Mouse (Mus musculus) limb, embryonic 10.5 days (tissue): ENCODE measurements around the gene Ankfn1. TPM values are rescaled to one million over a fixed set of nuclear protein-coding genes. Genes with fewer than 3 reads are reported as not detected.

Experiments
- DNase-seq: peaks from one replicate; pipeline ENCODE4 v3.0.0-alpha.2; 2017; ENCODE audit warnings: low spot score
- H3K27ac ChIP-seq: fragments of 300-500 bp; sonication (generic); 2 replicates; pipeline ENCODE4 v1.5.1; 2016; ENCODE audit warnings: mild to moderate bottlenecking
- H3K27me3 ChIP-seq: fragments of 300-500 bp; sonication (generic); 2 replicates; pipeline ENCODE4 v1.6.1; 2016; ENCODE audit warnings: low read depth, mild to moderate bottlenecking; ENCODE audit not compliant: poor library complexity, severe bottlenecking
- H3K36me3 ChIP-seq: fragments of 300-500 bp; sonication (generic); 2 replicates; pipeline ENCODE4 v1.6.1; 2016; ENCODE audit warnings: mild to moderate bottlenecking, moderate library complexity
- H3K4me1 ChIP-seq: fragments of 300-500 bp; sonication (generic); 2 replicates; pipeline ENCODE4 v1.6.1; 2016
- H3K4me3 ChIP-seq: fragments of 300-500 bp; sonication (generic); 2 replicates; pipeline ENCODE4 v1.5.1; 2016; ENCODE audit warnings: mild to moderate bottlenecking, moderate library complexity
- H3K9me3 ChIP-seq: fragments of 300-500 bp; sonication (generic); replicated peaks from 2 replicates; pipeline ENCODE4 v1.6.1; 2016; ENCODE audit warnings: mild to moderate bottlenecking
- WGBS: fragments of 180-500 bp; shearing (Covaris S2); methylation state at CpG from one replicate; pipeline ENCODE4 v1.1.7; 2016; 5-methylcytosine and 5-hydroxymethylcytosine counted together
- polyA plus RNA-seq: library from polyadenylated mRNA; unstranded; fragments of >200 nt; fragmentation: Nextera tagmentation; extraction: Ambion mirVana; gene quantifications from 2 replicates; pipeline ENCODE4 v1.2.1, GENCODE M21; 2016

The Ankfn1 gene
- polyA plus RNA-seq, 1 experiment from 2014 or later: not detected

DNA sequence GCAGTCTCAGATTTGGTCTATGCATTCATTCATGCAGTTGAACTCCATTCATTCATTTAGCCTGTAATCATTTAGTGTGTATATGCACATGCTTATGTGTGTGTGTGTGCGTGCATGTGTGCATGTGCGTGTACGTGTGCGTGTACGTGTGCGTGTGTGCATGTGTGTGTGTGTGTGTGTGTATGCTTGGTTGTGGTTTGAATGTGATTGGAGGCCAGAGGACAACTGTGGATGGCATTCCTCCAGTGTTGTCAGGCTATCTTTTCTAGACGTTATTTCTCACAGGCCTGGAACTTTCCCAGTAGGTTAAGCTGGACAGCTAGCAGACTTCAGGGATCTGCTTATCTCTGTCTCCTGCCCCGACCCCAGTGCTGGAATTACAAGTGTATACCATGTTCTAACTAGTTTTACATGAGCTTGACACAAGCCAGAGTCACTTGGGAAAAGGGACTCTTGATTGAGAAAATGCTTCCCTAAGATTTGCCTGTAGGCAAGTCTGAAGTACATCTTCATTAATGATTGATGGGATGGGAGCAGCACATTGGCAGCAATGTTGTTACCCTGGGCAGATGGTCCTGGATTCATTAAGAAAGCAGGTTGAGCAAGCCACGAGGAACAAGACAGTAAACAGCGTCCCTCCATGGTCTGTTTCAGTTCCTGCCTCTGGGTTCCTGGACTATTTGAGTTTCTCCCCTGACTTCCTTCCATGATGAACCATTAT lies 43.3 kb downstream of the Ankfn1 start:
- DNase-seq: no peak
- WGBS: 86% methylated on average over 10 of the region's 10 CpGs

DNA sequence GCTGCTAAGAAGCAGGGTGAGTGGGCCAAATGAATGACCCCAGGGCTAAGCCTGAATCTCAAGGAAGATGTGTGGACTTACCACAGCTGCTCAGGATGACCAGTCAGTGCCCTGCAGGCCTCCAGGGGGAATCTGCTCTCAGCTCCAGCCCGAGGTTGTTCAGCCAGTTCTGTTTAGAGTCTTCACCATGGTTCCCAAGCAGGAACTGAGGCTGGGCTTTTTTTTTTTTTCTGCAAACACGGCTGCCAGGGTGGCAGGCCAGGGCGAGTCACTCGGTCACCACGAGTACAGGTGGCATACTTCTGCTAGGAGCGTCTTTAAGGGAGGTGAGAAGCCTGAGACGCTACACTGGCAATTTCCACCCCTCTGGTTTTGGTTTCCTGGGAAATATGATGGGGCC lies 43.9 kb downstream of the Ankfn1 start:
- Histone ChIP-seq H3K27me3 (no peaks in the 10 kb centered on the region), H3K36me3 (no peaks in the 10 kb centered on the region), H3K4me1 (no peaks in the 10 kb centered on the region), H3K27ac (no peak overlapping the region), H3K9me3 (no peaks in the 10 kb centered on the region), H3K4me3 (no peak overlapping the region)
- no peak for DNase-seq
- WGBS: 83% methylated on average over 7 of the region's 7 CpGs

More for the DNA sequence above, 43.3 kb downstream of the Ankfn1 start:
- Histone ChIP-seq H3K4me1 (no peaks in the 10 kb centered on the region), H3K4me3 (no peak overlapping the region), H3K36me3 (no peaks in the 10 kb centered on the region), H3K9me3 (no peaks in the 10 kb centered on the region), H3K27ac (no peak overlapping the region), H3K27me3 (no peaks in the 10 kb centered on the region)

DNA sequence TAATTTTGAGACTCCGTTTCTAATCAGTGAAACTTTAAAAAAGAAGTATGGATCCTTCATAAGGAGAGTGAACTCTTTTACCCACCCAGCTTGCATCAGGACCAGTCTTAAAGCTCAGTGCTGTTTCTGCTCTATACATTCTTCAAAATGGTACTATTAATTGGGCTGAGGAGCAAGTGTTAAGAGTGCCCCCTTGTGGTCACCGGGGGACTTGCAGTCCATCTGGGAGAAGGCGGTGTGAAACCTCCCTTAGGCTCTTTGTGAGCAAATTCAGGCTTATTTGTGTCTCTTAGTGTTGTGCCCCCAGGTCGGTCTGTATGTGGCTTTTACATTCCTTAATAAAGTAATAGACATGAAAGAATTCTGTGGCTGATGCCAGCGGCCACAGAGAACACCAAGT lies 56.6 kb downstream of the Ankfn1 start:
- Histone ChIP-seq H3K4me1 (no peaks in the 10 kb centered on the region), H3K27me3 (peaks cover 8% of the 10 kb centered on the region; the same call in 1 of the 2 replicates), H3K36me3 (no peaks in the 10 kb centered on the region), H3K4me3 (no peak overlapping the region), H3K27ac (no peak overlapping the region), H3K9me3 (no peaks in the 10 kb centered on the region)
- peak; percentile 87 for DNase-seq
- 20% methylated on average over 5 of the region's 5 CpGs for WGBS

DNA sequence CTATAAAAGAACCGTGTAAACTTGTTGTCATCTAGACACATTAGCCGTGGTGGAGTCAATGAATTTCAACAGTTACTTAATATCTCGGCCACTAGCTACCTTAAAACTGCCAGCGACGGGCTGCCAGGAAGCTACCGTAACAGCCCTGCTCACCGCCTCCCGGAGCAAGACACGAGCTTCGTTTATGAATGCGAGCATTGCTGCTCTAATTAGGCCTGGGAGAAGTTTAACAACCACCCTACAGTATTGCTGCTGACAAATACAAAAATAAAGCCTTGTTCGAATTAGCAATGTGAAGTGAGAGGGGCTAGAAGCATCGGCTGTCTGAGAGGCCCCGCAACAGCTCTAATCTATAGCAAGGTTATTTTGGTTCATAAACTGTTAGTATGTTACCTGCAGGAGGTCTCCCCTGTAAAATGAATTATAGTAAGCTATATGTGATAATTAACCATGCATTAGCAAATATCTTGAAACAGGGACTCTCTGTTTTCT lies 58.9 kb downstream of the Ankfn1 start:
- H3K4me1 ChIP-seq: no peaks in the 10 kb centered on the region
- no peak overlapping the region for H3K27ac ChIP-seq
- WGBS: 82% methylated on average over 14 of the region's 14 CpGs
- H3K9me3 ChIP-seq: no peaks in the 10 kb centered on the region
- H3K27me3 ChIP-seq: peaks cover 8% of the 10 kb centered on the region; the same call in 1 of the 2 replicates
- H3K4me3 ChIP-seq: no peak overlapping the region
- no peak for DNase-seq
- no peaks in the 10 kb centered on the region for H3K36me3 ChIP-seq

DNA sequence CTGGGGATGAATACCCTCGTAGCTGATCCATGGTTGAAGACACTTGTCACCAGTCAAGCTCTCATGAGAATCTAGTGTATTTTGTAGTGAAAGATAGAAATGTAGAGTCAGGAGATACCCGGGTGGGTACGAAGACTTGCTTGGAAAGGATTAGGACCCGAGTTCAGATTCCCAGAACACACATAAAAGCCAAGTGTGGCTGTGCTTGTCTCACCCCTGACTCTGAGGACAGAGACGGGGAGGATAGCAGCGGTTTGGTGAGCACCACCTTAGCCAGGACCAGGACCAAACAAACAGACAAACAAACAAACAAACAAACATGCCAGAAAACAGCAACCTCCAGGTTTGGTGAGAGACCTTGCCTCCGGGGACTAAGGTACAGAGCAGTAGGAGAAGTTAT lies 61.1 kb downstream of the Ankfn1 start:
- H3K4me3 ChIP-seq: no peak overlapping the region
- 90% methylated on average over 7 of the region's 7 CpGs for WGBS
- no peaks in the 10 kb centered on the region for H3K9me3 ChIP-seq
- H3K36me3 ChIP-seq: no peaks in the 10 kb centered on the region
- peaks cover 8% of the 10 kb centered on the region; the same call in 1 of the 2 replicates for H3K27me3 ChIP-seq
- H3K4me1 ChIP-seq: no peaks in the 10 kb centered on the region
- no peak for DNase-seq
- no peak overlapping the region for H3K27ac ChIP-seq

DNA sequence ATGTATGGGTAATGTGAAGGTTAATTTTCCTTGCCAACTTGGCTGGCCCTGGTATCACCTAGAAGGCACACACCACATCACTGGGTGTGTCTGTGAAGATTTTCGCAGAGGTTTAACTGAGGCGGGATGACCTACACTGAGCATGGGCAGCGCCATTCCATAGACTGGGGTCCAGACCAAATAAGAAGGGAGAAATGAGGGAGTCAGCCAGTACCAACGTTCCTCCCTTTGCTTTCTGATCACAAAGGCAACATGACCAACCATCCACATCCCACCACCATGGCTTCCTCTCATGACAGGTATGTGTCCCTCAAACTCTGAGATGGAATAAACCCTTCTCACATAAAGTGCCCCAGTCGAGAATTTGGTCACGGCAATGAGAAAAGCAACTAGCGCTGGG lies 68.9 kb downstream of the Ankfn1 start:
- H3K36me3 ChIP-seq: no peaks in the 10 kb centered on the region
- H3K4me1 ChIP-seq: no peaks in the 10 kb centered on the region
- 92% methylated on average over 7 of the region's 7 CpGs for WGBS
- H3K9me3 ChIP-seq: no peaks in the 10 kb centered on the region
- H3K27ac ChIP-seq: no peak overlapping the region
- DNase-seq: no peak
- no peaks in the 10 kb centered on the region; the same call in 1 of the 2 replicates for H3K27me3 ChIP-seq
- H3K4me3 ChIP-seq: no peak overlapping the region

DNA sequence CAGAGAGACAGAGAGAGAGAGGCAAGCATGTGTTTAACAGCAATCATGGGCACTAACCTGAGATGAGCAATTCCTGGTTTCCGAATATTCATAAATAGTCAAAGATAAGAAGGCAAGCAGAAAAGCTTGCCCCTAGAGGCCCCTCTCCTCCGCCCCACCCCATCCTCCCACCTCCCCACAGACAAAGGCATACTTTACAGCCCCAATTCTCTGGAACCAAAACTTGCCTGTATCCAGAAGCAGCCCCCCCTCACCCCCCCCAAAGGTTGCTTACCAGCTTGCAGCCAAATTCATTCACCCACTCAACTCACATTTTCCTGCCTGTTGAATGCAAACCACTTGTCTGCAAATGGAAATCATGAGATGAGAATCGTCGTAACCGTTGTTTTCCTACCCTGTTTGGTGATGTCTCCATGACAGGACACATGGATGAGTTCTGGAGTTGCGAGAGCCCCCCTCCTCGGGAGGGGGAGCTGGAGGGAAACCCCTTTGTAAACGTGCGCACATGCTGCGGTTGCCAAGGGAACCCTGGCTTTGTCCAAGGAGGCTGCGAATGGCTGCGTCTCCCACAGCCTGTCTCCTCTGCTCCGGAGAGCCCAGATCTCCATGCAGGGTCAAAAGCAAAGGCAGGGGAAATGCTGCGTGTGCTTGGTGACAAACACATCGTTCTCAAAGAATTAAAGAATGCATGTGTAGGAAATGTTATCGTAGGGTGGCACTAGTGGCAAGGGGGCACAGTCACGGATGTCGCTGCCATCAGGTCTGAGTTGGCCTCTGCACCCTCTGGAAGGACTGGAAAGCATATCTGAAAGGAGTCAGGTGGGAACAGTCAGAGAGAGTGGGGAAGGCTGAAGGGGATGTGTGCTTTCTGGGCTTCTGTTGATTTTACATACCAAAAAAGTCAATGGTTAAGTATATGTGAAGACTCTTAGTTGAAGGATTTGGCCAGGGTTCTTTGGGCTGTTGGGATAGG lies 80.7 kb downstream of the Ankfn1 start:
- no peak overlapping the region for H3K4me3 ChIP-seq
- no peak for DNase-seq
- H3K27me3 ChIP-seq: 0 out of 2 replicates have a peak, but pooled peaks cover 6% of the 10 kb centered on the region
- H3K27ac ChIP-seq: no peak overlapping the region
- H3K4me1 ChIP-seq: no peaks in the 10 kb centered on the region
- 58% methylated on average over 18 of the region's 18 CpGs for WGBS
- no peaks in the 10 kb centered on the region for H3K36me3 ChIP-seq
- H3K9me3 ChIP-seq: no peaks in the 10 kb centered on the region

DNA sequence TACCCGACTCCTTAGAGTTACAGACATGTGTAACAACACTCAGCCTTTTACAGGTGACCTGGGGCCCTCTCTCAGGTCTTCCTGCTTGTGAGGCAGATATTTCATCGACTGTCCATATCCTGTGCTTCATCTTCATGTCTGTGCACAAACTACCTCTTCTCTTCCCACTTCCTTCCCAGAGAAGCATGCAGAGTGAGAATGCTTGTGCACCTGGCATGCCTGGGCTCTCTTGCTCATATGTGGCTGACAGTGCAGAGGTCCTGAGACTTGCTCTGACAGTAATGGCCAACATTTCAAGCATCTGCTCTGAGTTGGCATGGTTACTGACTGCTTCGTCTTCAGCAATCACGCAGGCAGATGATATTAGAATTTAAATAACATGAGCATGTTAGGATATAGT lies 83.8 kb downstream of the Ankfn1 start:
- 83% methylated on average over 4 of the region's 4 CpGs for whole genome bisulfite sequencing
- Histone ChIP-seq H3K4me1 (no peaks in the 10 kb centered on the region), H3K36me3 (no peaks in the 10 kb centered on the region), H3K27me3 (0 out of 2 replicates have a peak, but pooled peaks cover 6% of the 10 kb centered on the region), H3K27ac (no peak overlapping the region), H3K9me3 (no peaks in the 10 kb centered on the region), H3K4me3 (no peak overlapping the region)
- DNase-seq: no peak

DNA sequence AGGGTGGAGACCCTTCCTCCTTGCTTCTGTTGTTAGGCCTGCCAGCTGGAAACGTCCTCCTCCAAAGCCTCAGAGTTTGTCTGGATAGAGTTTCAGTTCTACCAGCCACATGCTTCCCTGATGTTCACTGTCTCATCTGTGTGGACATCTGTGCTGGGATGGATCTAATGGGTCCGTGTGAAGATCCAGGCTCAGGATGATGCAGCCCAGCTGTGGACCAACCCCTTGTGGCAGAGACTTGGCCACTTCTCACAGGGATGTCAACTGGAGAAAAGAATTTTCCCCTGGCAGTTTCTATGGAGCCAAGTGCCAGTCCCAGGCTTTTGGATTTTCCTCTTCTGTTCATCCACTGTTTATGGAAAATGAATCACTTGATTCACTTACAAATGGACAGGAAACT lies 100.5 kb downstream of the Ankfn1 start:
- WGBS: 72% methylated on average over 2 of the region's 2 CpGs
- no peak overlapping the region for H3K27ac ChIP-seq
- no peaks in the 10 kb centered on the region for H3K36me3 ChIP-seq
- no peak overlapping the region for H3K4me3 ChIP-seq
- no peaks in the 10 kb centered on the region for H3K9me3 ChIP-seq
- no peaks in the 10 kb centered on the region for H3K4me1 ChIP-seq
- peak; percentile 15 for DNase-seq
- H3K27me3 ChIP-seq: no peaks in the 10 kb centered on the region

DNA sequence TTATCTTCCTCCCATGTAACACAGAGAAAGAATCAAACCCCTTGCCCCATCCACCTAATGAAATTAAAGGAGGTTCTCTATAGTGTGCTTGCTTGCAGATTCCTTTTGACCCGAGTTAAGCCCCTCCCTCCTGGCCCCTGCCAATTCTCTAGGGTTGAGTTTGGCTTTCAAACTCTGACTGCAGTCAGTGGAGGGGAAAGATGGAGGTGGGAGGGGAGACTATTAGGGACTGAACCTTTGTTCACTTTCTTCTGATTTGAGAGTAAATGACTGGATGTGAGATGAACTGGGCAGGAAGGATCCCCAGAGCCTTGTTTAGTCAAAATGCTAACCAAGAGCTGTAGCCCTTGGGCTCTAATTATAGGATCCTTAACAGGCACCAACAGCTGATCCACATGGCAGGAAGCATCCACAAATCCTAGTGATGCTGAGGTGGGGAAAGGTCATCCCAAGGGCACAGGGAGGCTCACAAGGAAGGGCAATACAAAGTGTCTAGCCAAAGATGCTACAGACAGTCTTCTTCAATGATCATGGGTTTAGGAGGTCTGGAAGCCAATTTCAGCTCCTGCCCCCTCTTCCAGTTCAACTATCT lies 103.4 kb downstream of the Ankfn1 start:
- no peak overlapping the region for H3K4me3 ChIP-seq
- H3K27ac ChIP-seq: no peak overlapping the region
- peak; percentile 21 for DNase-seq
- H3K27me3 ChIP-seq: no peaks in the 10 kb centered on the region
- no peaks in the 10 kb centered on the region for H3K36me3 ChIP-seq
- no peaks in the 10 kb centered on the region for H3K9me3 ChIP-seq
- 46% methylated on average over 1 of the region's 1 CpGs for WGBS
- H3K4me1 ChIP-seq: no peaks in the 10 kb centered on the region

DNA sequence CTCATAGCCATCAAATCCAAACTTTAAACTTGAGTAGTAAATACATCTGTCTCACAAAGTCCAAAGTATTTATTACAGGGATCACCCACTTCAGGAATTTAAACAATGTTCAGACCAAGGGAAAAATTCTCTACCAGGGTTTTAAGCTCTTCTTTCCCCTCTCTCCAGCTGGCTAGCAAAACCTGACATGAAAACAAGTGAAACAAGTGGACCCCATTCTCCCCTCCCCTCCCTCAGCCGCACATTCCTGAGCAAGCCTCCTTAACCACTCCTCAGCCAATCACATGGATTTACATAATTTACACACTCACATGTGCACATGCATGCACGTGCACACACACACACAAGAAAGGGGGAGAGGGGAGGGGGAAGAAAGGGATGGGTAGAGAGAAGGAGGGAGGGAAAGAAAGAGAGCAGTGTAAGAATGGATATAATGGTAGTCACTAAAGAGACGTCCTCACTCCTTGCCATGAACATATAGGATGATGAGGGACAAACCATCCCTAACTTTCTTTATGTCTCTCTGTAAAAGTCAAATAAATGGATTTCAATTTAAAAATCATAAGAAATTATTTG lies 104.9 kb downstream of the Ankfn1 start:
- no peak for DNase-seq
- no peak overlapping the region for H3K27ac ChIP-seq
- H3K9me3 ChIP-seq: no peaks in the 10 kb centered on the region
- WGBS: 60% methylated on average over 3 of the region's 3 CpGs
- no peaks in the 10 kb centered on the region for H3K27me3 ChIP-seq
- H3K36me3 ChIP-seq: no peaks in the 10 kb centered on the region
- H3K4me3 ChIP-seq: no peak overlapping the region
- H3K4me1 ChIP-seq: no peaks in the 10 kb centered on the region

DNA sequence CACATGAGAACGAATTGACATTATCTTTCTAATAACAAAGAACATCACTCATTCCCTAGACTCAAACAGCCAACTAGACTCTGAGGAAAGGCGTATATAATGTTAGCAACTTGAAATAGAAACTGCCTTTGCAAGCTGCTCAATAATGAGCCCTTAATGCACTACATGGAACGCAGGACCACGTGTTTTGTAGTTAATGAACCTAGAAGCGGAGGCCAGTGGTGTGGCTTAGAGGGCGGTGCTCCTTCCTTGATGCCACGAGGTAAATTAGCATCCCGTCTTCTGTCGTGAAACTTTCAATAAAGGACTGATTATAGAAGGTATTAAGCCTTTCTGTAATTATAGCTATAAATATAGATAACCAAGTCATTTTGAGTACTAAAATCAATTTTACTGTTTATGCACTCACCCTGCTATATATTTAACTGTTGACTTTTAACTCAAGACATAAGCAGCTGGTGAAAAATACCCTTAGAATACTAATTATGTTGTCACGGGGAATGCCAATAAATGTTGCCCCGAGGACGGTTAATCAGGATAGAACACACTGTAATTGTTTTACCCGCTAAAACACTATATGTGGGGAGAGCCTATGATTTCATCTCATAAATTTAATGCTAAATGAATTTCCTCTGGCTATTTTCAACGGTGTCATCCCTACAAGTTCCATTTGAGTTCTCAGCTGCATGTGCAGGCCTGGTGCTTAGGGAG lies 112.1 kb downstream of the Ankfn1 start:
- no peak for DNase-seq
- Histone ChIP-seq H3K36me3 (no peaks in the 10 kb centered on the region), H3K27me3 (no peaks in the 10 kb centered on the region), H3K27ac (no peak overlapping the region), H3K4me1 (no peaks in the 10 kb centered on the region), H3K4me3 (no peak overlapping the region), H3K9me3 (no peaks in the 10 kb centered on the region)
- 70% methylated on average over 14 of the region's 14 CpGs for WGBS
